Mouse (Mus musculus) liver, embryonic 14.5 days (tissue): Measurements from ENCODE around the gene Rhot1.

Experiments
- CTCF ChIP-seq: IDR thresholded peaks from 2 replicates; pipeline ENCODE4 v1.5.1; 2016; ENCODE audit warnings: antibody characterized with exemption, low read depth, control low read depth
- EP300 ChIP-seq: IDR thresholded peaks from 2 replicates; pipeline ENCODE4 v1.6.1; 2016; ENCODE audit warnings: antibody characterized with exemption, low read depth

GRCm38 (mm10) chr11:80215291-80215690 lies 6.5 kb downstream of the Rhot1 start:
- TF ChIP-seq EP300 (no peak), CTCF (no peak)
